Mouse (Mus musculus) CH12.LX (cell line): ENCODE measurements around the gene Myo19. TPM values are rescaled to one million over a fixed set of nuclear protein-coding genes. Genes with fewer than 3 reads are reported as not detected.

Experiments
- DNase-seq: peaks from one replicate; pipeline ENCODE4 v3.0.0-alpha.2; 2013; ENCODE audit errors: extremely low read depth
- H3K27ac ChIP-seq: 2 replicates; pipeline ENCODE4 v1.5.1; 2012; ENCODE audit warnings: low read depth, mild to moderate bottlenecking, control low read depth, moderate library complexity; ENCODE audit not compliant: insufficient read depth
- H3K27me3 ChIP-seq: replicated peaks from 2 replicates; pipeline ENCODE3; 2012; ENCODE audit warnings: inconsistent platforms
- H3K36me3 ChIP-seq, 2 experiments: replicated peaks in 1 of 2; 2 replicates each; pipeline versions ENCODE3 to v1.6.1; 2012; ENCODE audit warnings: inconsistent platforms in 1 of 2, low read length in 1 of 2, mild to moderate bottlenecking in 1 of 2, mixed read lengths in 1 of 2, moderate library complexity in 1 of 2; ENCODE audit not compliant: control insufficient read depth in 1 of 2, insufficient read depth in 1 of 2
- H3K4me1 ChIP-seq, 2 experiments: 2 replicates each; pipeline ENCODE4 v1.6.1; 2012; ENCODE audit warnings: inconsistent platforms in 1 of 2, moderate library complexity in 1 of 2; ENCODE audit not compliant: insufficient read depth in 2 of 2, control insufficient read depth in 1 of 2
- H3K4me2 ChIP-seq: 2 replicates; pipeline ENCODE4 v1.6.1; 2012; ENCODE audit warnings: low read depth, mild to moderate bottlenecking, control low read depth; ENCODE audit not compliant: poor library complexity, insufficient read depth, severe bottlenecking
- H3K4me3 ChIP-seq, 3 experiments: fragments of 150-350 bp in 1 of 3; sonication (generic) in 1 of 3; replicated peaks in 1 of 3; 2 replicates each; pipeline versions ENCODE3 to v1.5.1; 2011 to 2012; ENCODE audit warnings: low read depth in 2 of 3, low read length in 2 of 3, mild to moderate bottlenecking in 2 of 3, moderate library complexity in 2 of 3, control low read depth in 1 of 3, improper control_type of control experiment in 1 of 3, inconsistent platforms in 1 of 3, mixed read lengths in 1 of 3; ENCODE audit not compliant: poor library complexity in 1 of 3
- H3K79me2 ChIP-seq: replicated peaks from 2 replicates; pipeline ENCODE4 v1.6.1; 2012; ENCODE audit warnings: mild to moderate bottlenecking, moderate library complexity; ENCODE audit not compliant: control insufficient read depth, poor library complexity, insufficient read depth, severe bottlenecking; ENCODE audit errors: extremely low read depth
- H3K9ac ChIP-seq: 2 replicates; pipeline ENCODE4 v1.6.1; 2012; ENCODE audit warnings: low read depth, mild to moderate bottlenecking, control low read depth, moderate library complexity; ENCODE audit not compliant: insufficient read depth
- H3K9me3 ChIP-seq: replicated peaks from 2 replicates; pipeline ENCODE3; 2012; ENCODE audit warnings: low read length, inconsistent platforms, mixed read lengths
- CHD1 ChIP-seq: IDR thresholded peaks from 2 replicates; pipeline ENCODE4 v1.6.1; 2012; ENCODE audit warnings: low read depth, low read length, improper control_type of control experiment, inconsistent platforms
- CTCF ChIP-seq, 2 experiments: IDR thresholded peaks in 1 of 2; conservative IDR thresholded peaks in 1 of 2; 2 replicates each; pipeline ENCODE4 v1.5.1; 2011 to 2012; ENCODE audit warnings: low read depth in 2 of 2, low read length in 2 of 2, improper control_type of control experiment in 1 of 2, inconsistent platforms in 1 of 2, mild to moderate bottlenecking in 1 of 2, moderate library complexity in 1 of 2
- EP300 ChIP-seq: IDR thresholded peaks from 2 replicates; pipeline ENCODE4 v1.6.1; 2011; ENCODE audit warnings: low read length, improper control_type of control experiment
- ETS1 ChIP-seq: conservative IDR thresholded peaks from 2 replicates; pipeline ENCODE4 v1.6.1; 2012; ENCODE audit warnings: low read depth, mild to moderate bottlenecking, inconsistent platforms, low read length, improper control_type of control experiment, moderate library complexity
- GABPA ChIP-seq: IDR thresholded peaks from 2 replicates; pipeline ENCODE4 v1.6.1; 2012; ENCODE audit warnings: low read depth, low read length, improper control_type of control experiment, inconsistent platforms; ENCODE audit not compliant: insufficient replicate concordance
- HCFC1 ChIP-seq: IDR thresholded peaks from 2 replicates; pipeline ENCODE4 v1.6.1; 2012; ENCODE audit warnings: low read depth, mild to moderate bottlenecking, inconsistent platforms, low read length, improper control_type of control experiment
- IRF4 ChIP-seq: IDR thresholded peaks from 2 replicates; pipeline ENCODE4 v1.6.1; 2014; ENCODE audit warnings: low read depth, mild to moderate bottlenecking, inconsistent platforms, low read length, improper control_type of control experiment
- JUN ChIP-seq: IDR thresholded peaks from 2 replicates; pipeline ENCODE4 v1.6.1; 2011; ENCODE audit warnings: low read depth, mild to moderate bottlenecking, low read length, improper control_type of control experiment, moderate library complexity; ENCODE audit not compliant: insufficient read depth
- JUND ChIP-seq: conservative IDR thresholded peaks from 2 replicates; pipeline ENCODE4 v1.6.1; 2011; ENCODE audit warnings: low read depth, low read length, improper control_type of control experiment
- MAFK ChIP-seq: IDR thresholded peaks from 2 replicates; pipeline ENCODE4 v1.6.1; 2011; ENCODE audit warnings: low read length, improper control_type of control experiment; ENCODE audit not compliant: insufficient replicate concordance
- MAX ChIP-seq: IDR thresholded peaks from 2 replicates; pipeline ENCODE4 v1.6.1; 2011; ENCODE audit warnings: low read length, improper control_type of control experiment
- MYC ChIP-seq: IDR thresholded peaks from 2 replicates; pipeline ENCODE4 v1.6.1; 2011; ENCODE audit warnings: low read depth, mild to moderate bottlenecking, improper control_type of control experiment, low read length
- NRF1 ChIP-seq: IDR thresholded peaks from 2 replicates; pipeline ENCODE4 v1.6.1; 2014; ENCODE audit warnings: low read depth, mild to moderate bottlenecking, inconsistent platforms, low read length, improper control_type of control experiment, moderate library complexity
- PAX5 ChIP-seq: IDR thresholded peaks from 2 replicates; pipeline ENCODE4 v1.6.1; 2012; ENCODE audit warnings: low read length, inconsistent platforms, mixed read lengths
- RAD21 ChIP-seq: IDR thresholded peaks from 2 replicates; pipeline ENCODE4 v1.6.1; 2011; ENCODE audit warnings: low read depth, mild to moderate bottlenecking, low read length, improper control_type of control experiment, moderate library complexity
- RCOR1 ChIP-seq: conservative IDR thresholded peaks from 2 replicates; pipeline ENCODE4 v1.6.1; 2012; ENCODE audit warnings: low read depth, mild to moderate bottlenecking, inconsistent platforms, low read length, improper control_type of control experiment
- SIN3A ChIP-seq: IDR thresholded peaks from 2 replicates; pipeline ENCODE4 v1.6.1; 2012; ENCODE audit warnings: low read length, improper control_type of control experiment, inconsistent platforms
- SMC3 ChIP-seq: IDR thresholded peaks from 2 replicates; pipeline ENCODE4 v1.6.1; 2011; ENCODE audit warnings: low read depth, low read length, improper control_type of control experiment
- TBP ChIP-seq: conservative IDR thresholded peaks from 2 replicates; pipeline ENCODE4 v1.6.1; 2011; ENCODE audit warnings: low read depth, low read length, improper control_type of control experiment
- TCF12 ChIP-seq: IDR thresholded peaks from 2 replicates; pipeline ENCODE4 v1.6.1; 2014; ENCODE audit warnings: low read depth, mild to moderate bottlenecking, inconsistent platforms, low read length, improper control_type of control experiment
- USF1 ChIP-seq: IDR thresholded peaks from 2 replicates; pipeline ENCODE4 v1.6.1; 2014; ENCODE audit warnings: low read depth, mild to moderate bottlenecking, inconsistent platforms, low read length, improper control_type of control experiment
- USF2 ChIP-seq: conservative IDR thresholded peaks from 2 replicates; pipeline ENCODE4 v1.6.1; 2011; ENCODE audit warnings: low read depth, low read length, improper control_type of control experiment
- ZC3H11A ChIP-seq: IDR thresholded peaks from 2 replicates; pipeline ENCODE4 v1.6.1; 2012; ENCODE audit warnings: low read depth, mild to moderate bottlenecking, inconsistent platforms, low read length, improper control_type of control experiment
- ZMIZ1 ChIP-seq: IDR thresholded peaks from 2 replicates; pipeline ENCODE4 v1.6.1; 2012; ENCODE audit warnings: low read depth, mild to moderate bottlenecking, inconsistent platforms, low read length, improper control_type of control experiment
- dilution Hi-C: fragments of 300-500 bp; cut with MboI; formaldehyde crosslinking; loops from 2 replicates; pipeline ENCODE4 v1.14.3; 2020; ENCODE audit warnings: low sequenced_read_pairs; ENCODE audit not compliant: extremely low pct_unique_long_range_greater_than_20kb, extremely low pct_ligation_motif_present
- in situ Hi-C: fragments of 300-500 bp; cut with MboI; formaldehyde crosslinking; loops from 3 replicates; pipeline ENCODE4 v1.14.3; 2019; ENCODE audit warnings: low sequenced_read_pairs, low pct_ligation_motif_present, low pct_unique_long_range_greater_than_20kb, mixed read lengths
- polyA plus RNA-seq: library from polyadenylated mRNA; unstranded; fragments of >175 nt; gene quantifications from 2 replicates; pipeline ENCODE4 v1.2.1, GENCODE M21; 2012; ENCODE audit warnings: low read depth; ENCODE audit not compliant: insufficient read length
- total RNA-seq, 2 experiments: library from RNA; depleted of rRNA; stranded (reverse); fragments of 300-350 nt in 1 of 2; fragments of >200 nt in 1 of 2; gene quantifications; 2 replicates each; pipeline ENCODE4 v1.2.3; 2012 to 2014

The Myo19 gene
- total and polyA plus RNA-seq, 3 experiments: 8.0 to 27.1 (median 9.1) TPM

DNA sequence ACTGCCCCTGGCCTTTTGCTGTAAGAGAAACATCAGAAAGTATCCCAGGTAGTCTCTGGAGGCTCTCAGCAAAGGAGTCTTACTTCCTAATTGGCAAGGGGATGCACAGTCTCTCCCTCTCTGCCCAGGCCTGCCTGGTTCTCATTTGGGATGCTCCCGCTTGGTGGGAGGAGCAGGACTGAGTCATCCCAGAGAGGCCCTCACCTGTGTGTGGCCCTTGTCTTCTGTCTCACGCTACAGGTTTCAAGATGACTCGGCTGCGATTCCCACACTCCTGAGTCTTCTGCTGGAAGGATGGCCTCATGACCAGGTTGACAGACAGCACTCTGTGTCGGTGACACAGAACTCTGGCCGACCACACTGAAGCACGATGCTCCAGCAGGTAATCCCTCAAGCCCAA lies 2.4 kb downstream of the Myo19 start:
- Histone ChIP-seq H3K27ac (no peak overlapping the region), H3K4me2 (no peak overlapping the region), H3K4me1 (peaks cover 5 to 39% of the 10 kb centered on the region in 2 experiments; a peak in 3 of 4 replicates), H3K9ac (no peak overlapping the region), H3K9me3 (no peaks in the 10 kb centered on the region), H3K79me2 (peaks cover 24% of the 10 kb centered on the region), H3K27me3 (no peaks in the 10 kb centered on the region), H3K4me3 (no peak overlapping the region), H3K36me3 (peaks cover 41 to 65% of the 10 kb centered on the region in 2 experiments)
- in situ Hi-C loops: no loop called here
- dilution Hi-C loops: no loop called here
- DNase-seq: no peak
- no peak for TF ChIP-seq TBP
- no peak for TF ChIP-seq MYC
- TF ChIP-seq NRF1: no peak

DNA sequence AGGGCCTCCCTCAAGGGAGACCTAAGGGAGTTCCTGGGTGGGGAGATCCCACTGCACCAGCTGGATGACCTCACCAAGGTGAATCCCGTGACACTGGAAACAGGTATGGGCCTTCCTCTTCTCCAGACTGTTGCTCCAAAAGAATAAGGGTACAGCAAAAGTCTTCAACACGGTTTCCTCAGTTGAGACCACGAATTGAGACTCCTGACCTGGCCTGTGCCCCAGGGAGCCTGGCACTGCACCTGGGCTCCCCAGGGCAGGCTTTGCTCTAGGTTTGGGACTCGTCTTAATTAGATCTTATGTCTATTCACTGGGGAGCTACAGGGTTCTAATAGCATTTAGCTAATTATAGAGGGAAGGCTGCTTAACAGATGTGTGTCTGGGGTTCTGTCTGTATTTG lies 5.3 kb downstream of the Myo19 start:
- dilution Hi-C loops: no loop called here
- peaks cover 5 to 21% of the 10 kb centered on the region in 2 experiments; a peak in 3 of 4 replicates for H3K4me1 ChIP-seq
- no peak overlapping the region for H3K9ac ChIP-seq
- H3K9me3 ChIP-seq: no peaks in the 10 kb centered on the region
- no peak overlapping the region for H3K4me3 ChIP-seq
- H3K4me2 ChIP-seq: no peak overlapping the region
- DNase-seq: no peak
- peaks cover 7% of the 10 kb centered on the region; the same call in 1 of the 2 replicates for H3K79me2 ChIP-seq
- H3K36me3 ChIP-seq: peaks cover 43 to 81% of the 10 kb centered on the region in 2 experiments
- no peaks in the 10 kb centered on the region for H3K27me3 ChIP-seq
- no peak overlapping the region for H3K27ac ChIP-seq
- TF ChIP-seq GABPA (no peak), RCOR1 (no peak), ETS1 (no peak), RAD21 (no peak), PAX5 (no peak), MYC (no peak), MAFK (no peak), TCF12 (no peak), TBP (no peak)
- in situ Hi-C loops: no loop called here

DNA sequence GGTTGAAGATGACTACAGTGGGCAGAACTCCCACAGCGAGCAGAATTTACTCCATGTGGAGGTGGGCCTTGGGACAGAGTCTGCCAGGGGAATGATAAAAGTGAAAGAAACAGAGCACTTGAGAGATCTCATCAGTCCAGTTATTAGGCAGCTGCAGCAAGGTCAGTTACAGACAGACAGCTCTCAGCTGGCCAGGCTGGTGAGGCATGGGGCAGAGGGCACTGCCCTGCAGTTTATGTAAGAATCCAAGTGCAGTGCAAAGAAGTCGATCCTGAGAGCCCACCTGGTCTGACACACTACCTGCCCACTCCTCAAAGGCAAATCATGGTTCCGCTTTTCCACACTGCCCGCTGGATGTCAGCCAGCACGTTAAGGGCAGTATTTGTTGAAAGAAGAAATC lies 6.3 kb downstream of the Myo19 start:
- H3K36me3 ChIP-seq: peaks cover 45 to 87% of the 10 kb centered on the region in 2 experiments
- no peak overlapping the region for H3K4me2 ChIP-seq
- H3K79me2 ChIP-seq: 0 out of 2 replicates have a peak, but pooled peaks cover 3% of the 10 kb centered on the region
- H3K9ac ChIP-seq: no peak overlapping the region
- no peak for DNase-seq
- no peak overlapping the region for H3K4me3 ChIP-seq
- no peaks in the 10 kb centered on the region for H3K9me3 ChIP-seq
- no peak overlapping the region for H3K27ac ChIP-seq
- H3K27me3 ChIP-seq: no peaks in the 10 kb centered on the region
- dilution Hi-C loops: no loop called here
- TF ChIP-seq ZMIZ1: no peak
- no peak for TF ChIP-seq ZC3H11A
- no peak for TF ChIP-seq CTCF (conservative IDR thresholded peaks at IDR 0.05 in 1 of 2, IDR thresholded peaks at IDR 0.05 in 1 of 2; ENCODE audit: low read depth in 2 of 2, low read length in 2 of 2)
- TF ChIP-seq USF1: no peak
- no peak for TF ChIP-seq MAX
- no peak for TF ChIP-seq RAD21
- no peak for TF ChIP-seq JUND
- TF ChIP-seq JUN: no peak
- TF ChIP-seq IRF4: no peak
- TF ChIP-seq HCFC1: no peak
- TF ChIP-seq TBP: no peak
- TF ChIP-seq GABPA: no peak
- no peak for TF ChIP-seq TCF12
- TF ChIP-seq CHD1: no peak
- no peak for TF ChIP-seq USF2
- no peak for TF ChIP-seq SIN3A
- no peak for TF ChIP-seq MAFK
- no peak for TF ChIP-seq SMC3
- TF ChIP-seq PAX5: no peak
- no peak for TF ChIP-seq EP300
- H3K4me1 ChIP-seq: peaks cover 5 to 15% of the 10 kb centered on the region in 2 experiments; a peak in 3 of 4 replicates
- in situ Hi-C loops: no loop called here
